Mouse (Mus musculus): ENCODE results near the gene Gm525.
A peak's percentile ranks its signal among the peaks of the same experiment; 100 is the strongest.
"Not testable (repeated sequence)": the region's sequence is repeated elsewhere in the genome, so short reads cannot be mapped to it uniquely, and the experiment has no call there.

Gm525 gene

DNA sequence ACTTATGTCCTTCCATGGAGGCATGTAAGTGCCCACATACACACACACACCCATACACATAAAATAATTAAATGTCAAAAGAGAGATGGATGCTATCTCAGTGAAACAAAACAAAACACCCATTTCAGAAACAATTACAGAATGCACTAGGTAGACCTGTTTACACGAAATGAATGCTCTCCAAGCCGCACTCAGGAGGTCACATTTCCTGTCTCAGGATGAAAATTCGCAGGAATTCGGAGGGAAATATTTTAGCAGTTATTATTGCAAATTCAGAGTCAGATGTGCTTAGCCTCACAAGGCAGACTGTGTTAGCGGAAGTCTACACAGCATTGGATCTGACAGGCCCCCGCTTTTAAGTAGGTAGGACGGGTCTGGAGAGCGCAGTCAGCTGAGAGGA, at the start of gene Gm525:
Gene Gm525, plus strand, starts transcription at position 301 of the 400 bp plus-strand sequence.
- DNase-seq (ENCODE audit: low spot score in 2 of 2) = no peak

DNA sequence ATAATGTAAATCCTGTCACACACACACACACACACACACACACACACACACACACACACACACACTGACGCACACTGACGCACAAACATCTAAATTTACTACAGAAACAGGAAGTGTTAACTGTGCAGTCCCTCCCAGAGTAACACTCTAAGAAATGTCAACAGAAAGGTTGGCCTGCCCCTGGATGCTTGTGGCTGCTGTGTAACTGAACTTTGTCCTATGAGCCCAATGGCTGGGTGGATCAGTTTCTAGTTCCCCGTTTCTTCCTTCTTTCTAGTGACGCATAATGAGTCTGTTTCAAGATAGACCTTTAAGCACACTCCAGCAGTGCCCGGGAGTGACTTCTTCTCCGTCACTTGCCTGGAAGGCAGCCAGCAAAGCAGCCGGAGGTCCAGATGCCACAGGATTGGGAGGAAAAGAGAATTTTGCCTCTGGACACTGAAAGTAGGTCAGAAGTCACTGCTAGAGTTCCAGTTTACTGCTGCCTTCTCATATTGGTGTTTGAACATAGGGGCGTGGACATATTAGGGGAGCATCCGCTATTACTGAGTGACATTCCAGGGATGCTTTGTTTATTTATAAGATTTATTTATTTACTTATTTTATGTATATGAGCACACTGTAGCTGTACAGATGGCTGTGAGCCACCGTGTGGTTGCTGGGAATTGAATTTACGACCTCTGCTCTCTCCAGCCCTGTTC, 49.3 kb upstream of the Gm525 start:
- peak; percentile 61 to 83 for DNase-seq (ENCODE audit: low spot score in 2 of 2)

DNA sequence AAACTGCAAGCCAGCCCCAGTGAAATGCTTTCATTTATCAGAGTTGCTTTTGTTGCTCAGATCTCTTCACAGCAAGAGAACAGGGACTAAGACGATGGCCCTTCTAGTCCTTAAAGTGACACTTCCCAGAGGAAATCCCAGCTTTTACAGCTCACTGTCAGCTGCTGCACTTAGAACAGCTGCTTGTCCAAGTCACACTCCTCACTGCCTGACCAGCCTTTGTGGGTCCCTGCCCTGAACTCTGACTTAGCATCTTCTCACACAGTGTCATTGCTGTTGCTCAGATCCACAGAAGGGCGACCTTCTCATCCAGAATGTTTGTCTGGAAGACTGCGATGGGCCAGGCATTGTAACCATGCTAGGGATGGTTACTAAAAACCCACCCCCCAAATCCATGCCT, 48.0 kb upstream of the Gm525 start:
- DNase-seq (ENCODE audit: low spot score in 2 of 2) = no peak

DNA sequence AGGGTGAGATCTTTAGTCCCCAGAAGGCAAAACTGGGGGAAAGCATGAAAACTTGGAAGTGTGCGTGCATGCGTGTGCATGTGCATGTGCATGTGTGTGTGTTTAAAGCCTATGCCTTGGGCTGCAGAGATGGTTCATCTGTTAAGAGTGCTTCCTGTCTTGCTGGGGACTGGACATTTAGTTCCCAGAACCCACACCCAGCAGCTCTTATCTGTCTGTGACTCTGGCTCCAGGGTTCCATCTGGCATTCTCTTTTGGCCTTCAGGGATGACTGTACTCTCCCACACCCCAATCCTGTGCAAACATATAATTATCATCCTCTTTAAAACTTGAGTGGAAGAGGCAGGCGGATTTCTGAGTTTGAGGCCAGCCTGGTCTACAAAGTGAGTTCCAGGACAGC, 47.5 kb upstream of the Gm525 start:
- DNase-seq (ENCODE audit: low spot score in 2 of 2) = no peak

DNA sequence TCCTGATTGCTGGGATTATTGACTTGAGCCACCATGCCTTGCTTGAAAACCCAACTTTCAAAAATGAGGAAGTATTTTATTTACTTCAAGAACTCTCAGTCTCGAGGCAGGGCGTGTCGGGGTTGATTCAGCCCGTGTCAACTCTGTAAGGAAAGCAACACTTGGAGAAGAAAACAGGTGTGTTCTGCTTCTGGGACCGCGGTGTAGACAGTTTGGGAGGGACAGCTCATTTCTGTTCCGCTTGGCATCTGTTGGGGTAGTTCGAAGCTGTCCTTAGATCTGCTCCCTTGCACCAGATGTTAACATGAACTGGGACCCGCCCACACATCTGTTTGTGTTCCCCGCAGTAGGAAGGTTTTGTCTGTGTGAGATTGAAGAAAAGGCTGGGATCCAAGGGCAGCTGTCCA, 45.7 kb upstream of the Gm525 start:
- DNase-seq (ENCODE audit: low spot score in 2 of 2) = peak in 1 of 2 experiments; percentile 62

DNA sequence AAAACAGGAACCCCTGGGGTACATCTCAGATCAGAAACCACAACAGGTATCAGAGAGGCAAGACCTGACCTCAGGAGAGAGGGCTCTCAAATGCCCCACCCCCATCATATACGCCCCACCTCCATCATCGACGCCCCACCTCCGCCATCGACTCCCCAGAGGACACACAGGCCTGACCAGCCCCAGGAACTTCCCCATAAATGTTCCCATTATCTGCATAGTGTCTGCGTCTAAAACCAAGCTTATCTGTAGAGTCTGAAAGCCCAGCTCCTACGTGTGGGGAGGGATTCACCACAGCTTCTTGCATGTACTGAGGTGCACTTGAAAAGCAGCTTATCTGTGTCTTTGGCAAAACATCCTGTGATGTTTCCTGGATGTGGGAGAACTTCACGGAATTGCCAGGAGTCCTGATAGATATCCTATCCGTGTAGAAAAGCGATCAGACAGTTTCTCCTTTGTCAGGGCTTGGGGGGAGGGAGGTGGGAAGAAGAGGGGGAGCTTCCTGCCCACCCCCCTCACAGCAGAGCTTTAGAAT, 44.7 kb upstream of the Gm525 start:
- no peak for DNase-seq (ENCODE audit: low spot score in 2 of 2)

DNA sequence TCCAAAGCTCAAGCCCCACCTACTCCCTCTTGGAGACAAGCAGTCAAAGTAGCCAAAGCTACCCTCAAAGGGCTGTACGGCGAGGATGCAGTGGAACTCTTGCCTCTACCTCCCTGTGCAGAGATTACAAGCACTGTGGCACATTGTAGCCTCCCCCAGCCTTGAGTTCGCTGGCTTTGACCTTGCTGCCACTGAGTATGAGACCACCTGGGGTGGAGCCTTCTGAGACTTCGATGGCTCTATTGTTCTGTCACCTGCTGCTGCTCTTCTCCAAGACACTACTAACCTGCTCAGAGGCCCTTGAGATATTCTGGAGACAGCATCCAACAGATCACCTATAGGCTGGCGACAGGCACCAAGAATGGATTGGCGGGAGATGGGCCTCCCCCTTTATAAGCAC, 43.1 kb upstream of the Gm525 start:
- no peak for DNase-seq (ENCODE audit: low spot score in 2 of 2)

DNA sequence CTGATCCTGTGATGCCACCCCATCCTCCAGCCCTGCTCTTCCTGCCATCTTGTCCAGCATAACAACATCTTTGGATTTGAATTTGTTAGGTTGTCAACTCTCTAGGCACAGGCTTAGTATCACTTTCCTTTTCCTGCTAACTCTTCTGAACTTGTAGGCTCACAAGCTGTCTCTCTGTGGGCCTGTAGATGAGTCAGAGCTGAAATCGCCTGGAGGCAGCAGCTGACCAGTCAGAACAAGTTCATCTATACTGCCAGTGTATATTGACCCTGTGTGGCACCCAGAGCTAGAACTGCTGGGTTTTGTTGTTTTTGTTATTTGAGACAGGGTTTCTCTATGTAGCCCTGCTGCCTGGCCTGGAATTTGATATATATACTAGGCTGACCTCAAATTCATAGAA, 42.5 kb upstream of the Gm525 start:
- peak in 1 of 2 experiments; percentile 63 for DNase-seq (ENCODE audit: low spot score in 2 of 2)

DNA sequence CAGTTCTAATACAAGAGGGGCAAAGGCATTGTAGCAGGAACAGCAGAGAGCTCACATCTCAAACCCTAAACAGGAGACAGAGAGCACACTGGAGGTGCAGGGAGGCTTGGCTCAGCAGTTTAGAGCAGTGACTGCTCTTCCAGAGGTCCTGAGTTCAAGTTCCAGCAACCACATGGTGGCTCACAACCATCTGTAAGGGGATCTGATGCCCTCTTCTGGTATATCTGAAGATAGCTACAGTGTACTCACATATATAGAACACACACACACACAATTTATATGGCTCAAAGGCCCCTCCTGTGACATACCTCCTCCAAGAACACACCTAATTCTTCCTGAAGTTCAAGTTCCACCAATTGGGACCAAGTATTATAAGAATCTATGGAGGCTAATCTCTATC, 39.0 kb upstream of the Gm525 start:
- DNase-seq (ENCODE audit: low spot score in 2 of 2) = no peak

DNA sequence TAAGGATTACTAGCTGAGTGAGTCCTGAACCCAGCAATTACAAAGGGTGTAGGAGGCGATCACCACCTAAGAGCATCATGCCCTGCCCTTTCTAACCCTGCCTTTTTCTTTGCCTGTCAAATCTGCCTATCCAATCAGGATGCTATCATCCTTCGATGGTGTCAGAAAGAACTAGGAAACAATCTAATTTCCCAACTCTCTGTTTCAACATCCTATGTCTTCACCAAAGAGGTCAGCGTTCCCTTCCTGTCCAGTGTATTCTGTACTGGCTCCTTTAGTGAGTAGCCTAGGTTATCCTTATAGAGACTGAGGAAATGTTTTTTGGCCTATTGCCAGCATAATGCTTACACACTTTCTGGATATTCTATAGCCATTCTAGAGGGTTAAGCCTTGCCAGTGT, 38.1 kb upstream of the Gm525 start:
- DNase-seq (ENCODE audit: low spot score in 2 of 2) = no peak

DNA sequence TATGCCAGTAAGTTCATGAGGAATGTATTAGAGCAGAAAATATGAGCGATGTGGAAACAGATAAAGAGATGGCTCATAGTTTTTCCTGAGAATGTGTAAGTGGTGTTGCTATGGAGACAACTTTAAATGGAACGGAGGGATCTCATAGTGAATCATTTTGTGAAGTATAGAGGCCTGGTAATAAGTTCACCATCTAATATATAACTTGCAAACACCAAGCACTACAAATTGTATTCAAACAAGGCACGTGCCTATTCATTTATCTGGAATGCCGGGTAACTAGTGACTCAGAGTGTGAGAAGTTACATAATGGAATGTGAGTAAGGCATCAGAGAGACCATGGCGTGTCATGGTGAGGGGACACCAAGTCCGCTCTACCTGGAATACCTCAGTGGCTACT, 35.1 kb upstream of the Gm525 start:
- DNase-seq (ENCODE audit: low spot score in 2 of 2) = no peak

DNA sequence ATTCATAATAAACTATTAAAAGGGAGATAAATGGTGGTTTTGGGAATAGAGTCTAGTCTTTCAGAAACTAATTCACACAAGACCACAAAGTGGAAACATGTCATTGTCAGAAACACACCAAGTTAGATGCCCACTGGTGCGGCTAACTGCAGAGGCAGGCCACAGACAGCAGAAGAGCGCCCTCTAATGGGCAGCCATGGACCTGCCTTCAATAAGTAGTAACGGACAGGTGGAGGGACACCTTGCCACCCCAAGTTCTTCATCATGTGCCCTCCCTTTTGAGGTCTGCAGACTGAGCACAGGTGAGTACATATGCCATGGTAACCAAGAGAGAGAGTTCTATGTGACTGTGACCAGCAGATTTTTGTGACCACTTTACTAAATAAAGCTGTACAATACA, 34.3 kb upstream of the Gm525 start:
- DNase-seq (ENCODE audit: low spot score in 2 of 2) = no peak

DNA sequence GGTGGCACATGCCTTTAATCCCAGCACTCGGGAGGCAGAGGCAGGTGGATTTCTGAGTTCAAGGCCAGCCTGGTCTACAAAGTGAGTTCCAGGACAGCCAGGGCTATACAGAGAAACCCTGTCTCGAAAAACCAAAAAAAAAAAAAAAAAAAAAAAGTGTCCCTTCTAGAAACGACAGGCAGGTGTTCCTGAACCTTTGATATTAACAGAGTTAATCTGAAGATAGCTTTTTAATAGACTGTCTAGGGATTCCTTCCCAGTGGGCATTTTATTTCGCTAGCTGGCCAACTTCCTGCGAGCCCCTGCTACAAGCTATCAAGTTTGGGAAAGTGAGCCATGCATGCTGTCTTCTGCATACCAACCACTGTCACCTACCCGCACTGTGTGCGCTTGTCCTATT, 32.6 kb upstream of the Gm525 start:
- not testable (repeated sequence) for DNase-seq (ENCODE audit: low spot score in 2 of 2)

DNA sequence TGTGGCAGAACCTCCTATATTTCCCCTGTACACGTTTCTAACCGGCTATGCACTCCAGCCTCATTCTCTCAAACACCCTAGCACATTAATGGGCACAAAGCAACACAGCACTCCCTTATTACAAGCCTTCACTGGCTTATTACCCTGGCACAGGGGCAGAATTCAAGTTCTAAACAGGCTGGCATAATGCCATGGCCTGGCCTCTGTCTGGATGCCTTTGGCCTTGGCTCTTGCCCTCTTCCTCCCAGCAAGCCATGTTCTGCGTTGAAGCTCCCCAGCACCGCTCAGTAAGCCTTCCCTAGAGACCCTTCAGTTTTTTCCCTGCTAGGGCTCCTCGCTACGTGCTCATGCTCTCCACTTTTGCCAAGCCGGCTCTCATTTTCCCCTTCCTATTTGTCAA, 30.6 kb upstream of the Gm525 start:
- DNase-seq (ENCODE audit: low spot score in 2 of 2) = no peak

DNA sequence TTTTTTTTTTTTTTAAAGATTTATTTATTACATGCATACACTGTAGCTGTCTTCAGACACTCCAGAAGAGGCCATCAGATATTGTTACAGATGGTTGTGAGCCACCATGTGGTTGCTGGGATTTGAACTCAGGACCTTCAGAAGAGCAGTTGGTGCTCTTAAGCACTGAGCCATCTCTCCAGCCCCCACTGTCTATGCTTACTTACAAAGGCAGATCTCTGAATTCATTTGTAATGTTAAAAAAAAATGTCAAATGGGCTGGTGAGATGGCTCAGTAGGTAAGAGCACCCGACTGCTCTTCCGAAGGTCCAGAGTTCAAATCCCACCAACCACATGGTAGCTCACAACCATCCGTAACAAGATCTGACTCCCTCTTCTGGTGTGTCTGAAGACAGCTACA, 28.1 kb upstream of the Gm525 start:
- not testable (repeated sequence) for DNase-seq (ENCODE audit: low spot score in 2 of 2)

DNA sequence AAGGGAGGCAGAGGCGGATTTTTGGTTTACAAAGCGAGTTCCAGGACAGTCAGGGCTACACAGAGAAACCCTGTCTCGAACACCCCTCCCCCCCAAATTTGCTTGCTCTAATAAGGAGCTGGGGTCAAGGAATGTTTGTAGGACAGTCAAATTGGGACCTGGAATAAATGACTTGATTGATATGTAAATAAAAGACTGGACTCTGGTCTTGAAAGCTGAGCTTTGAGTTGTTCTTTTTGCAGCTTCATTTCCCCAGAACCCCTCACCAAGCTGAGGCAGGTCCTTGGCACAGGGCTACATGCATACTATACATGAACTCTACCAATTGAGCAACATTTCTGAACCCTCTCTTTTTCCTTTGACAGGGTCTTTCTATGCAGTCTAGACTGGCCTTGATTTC, 27.6 kb upstream of the Gm525 start:
- no peak for DNase-seq (ENCODE audit: low spot score in 2 of 2)

DNA sequence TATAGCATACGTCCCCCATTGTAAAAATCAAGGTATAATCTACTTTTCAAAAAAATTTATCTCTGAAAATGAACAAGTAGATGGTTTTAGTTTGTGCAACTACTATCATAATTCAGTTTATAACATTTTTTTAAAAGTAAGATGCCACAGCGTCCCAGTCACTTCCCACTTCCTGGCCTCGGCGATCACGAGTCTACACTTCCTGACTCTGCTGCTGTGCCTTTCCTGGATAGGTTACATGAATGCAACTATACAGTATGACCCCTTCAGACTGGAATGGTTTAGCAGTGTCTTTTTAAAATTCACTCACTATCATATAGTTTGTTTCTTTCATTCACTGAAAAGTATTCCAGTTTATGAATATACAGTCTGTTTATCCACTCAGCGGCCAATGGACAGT, 21.9 kb upstream of the Gm525 start:
- DNase-seq (ENCODE audit: low spot score in 2 of 2) = no peak

DNA sequence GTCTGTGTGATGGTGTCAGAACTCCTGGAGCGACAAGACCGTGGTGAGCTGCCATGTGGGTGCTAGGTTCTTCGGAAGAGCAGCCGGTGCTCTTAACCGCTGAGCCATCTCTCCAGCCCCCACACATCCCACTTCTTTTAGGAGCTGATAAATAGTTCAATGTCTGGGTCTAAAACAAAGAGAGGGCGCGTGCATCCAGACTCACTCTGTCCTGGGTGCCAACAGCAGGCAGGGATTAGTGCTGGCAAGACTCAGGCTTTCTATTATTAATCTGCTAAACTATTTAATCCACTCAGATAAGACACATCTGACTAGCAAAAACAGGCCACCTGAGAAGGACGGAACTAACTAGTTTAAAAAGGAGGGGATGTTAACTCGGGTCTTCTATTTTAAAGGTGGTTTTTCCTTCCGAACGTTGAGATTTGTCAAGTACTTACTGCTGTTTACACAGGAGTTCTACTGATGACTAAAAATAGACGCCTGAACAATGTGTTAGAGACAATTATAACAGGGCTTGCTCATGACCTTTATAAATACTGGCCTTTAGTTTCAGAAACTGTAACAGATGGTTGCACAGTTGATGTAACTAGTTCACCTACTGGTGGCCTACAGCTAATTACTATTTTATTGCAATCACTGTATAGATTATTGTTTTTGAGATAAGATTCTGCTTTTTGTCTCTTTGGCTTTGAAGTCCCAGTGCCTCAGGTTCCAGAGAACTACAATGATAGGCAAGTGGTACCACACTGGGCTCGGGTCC, 17.5 kb upstream of the Gm525 start:
- DNase-seq (ENCODE audit: low spot score in 2 of 2) = no peak

DNA sequence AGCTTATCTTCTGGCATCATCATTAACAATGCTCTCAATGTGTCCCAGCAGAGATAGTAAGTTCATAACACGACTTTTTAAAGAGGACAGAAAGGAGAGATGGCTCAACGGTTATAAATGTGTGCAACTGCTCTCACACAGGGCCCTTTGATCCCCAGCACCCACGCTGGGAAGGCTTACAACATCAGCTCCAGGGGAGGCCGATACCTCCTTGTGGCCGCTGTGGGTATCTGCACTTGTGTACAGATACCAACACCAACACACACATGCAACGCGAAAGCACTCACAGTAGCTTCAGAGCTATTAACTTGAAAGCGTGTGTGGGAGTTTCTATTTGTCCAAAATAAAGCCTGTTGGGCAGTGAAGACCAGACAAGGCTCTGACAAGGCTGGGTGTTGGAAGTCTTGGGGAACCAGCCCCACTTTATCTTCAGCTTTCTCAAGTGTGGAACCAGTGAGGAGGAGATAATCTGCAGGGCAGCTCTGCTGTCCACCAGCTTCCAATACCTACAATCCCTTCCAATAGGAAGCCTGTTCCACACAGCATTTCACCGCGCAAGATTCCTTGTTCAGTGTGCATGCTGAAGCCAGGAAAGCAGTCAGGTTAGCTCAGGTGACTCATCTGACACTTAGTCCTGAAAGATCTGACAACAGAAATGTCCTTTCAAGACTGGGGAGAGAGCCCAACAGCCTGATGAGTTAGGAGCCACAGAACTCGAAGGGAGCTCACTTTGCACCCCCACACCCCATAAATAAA, 14.9 kb upstream of the Gm525 start:
- DNase-seq (ENCODE audit: low spot score in 2 of 2) = no peak

DNA sequence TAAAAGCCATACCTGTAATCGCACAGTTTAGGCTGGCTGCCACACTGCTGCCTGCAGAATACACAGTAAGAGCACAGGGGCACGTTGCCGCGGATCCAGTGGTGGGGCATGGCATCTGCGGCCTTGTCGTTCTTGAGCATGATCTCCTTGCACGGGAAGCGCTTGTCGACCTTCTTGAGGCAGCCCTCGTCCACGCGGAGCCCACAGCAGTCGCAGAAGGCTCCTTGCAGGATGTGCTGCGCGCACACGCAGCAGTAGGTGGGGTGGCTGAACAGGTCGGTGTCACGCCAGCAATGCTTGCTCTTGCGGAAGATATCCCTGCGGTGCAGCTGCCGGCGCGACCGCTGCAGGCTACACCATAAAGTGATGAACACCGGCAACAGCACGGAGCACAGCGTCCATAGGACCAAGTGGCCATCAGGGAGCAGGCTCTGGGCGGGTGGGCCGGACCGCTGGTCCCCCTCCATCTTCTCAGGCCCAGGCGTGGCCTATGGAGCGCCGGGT, 13.7 kb upstream of the Gm525 start:
- DNase-seq (ENCODE audit: low spot score in 2 of 2) = peak in 1 of 2 experiments; percentile 16

DNA sequence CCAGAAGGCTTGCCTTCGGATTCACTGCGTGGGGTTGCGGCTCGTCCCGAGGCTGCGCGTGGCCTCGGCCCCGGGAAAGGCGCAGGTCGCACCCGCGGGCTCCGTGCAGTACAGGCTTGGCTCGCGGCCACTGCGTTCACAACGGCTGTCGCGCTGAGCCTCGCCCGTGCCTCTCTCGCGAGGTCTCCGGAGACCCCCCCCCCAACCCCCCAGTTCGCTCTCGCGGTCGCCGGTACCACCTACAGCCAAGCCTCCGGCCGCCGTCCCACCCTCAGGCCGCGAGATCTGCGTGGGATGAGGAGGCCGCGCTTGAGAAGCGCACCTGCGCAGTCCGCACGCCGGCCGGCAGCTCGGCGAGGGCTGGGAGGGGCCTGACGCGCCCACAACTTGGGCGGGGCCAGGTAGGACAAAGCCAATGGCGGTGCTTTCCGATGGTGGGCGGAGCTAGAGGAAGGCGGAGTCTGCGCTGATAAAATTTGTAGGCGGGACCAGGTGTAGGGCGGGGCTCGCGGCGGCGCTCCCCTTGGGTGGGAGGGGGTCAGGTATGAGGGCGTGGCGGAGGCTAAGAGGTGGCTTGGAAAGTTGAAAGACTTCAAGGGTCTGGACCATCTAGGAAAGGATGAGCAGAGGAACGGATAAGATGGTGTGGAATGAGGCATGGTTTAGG, 13.1 kb upstream of the Gm525 start:
- DNase-seq (ENCODE audit: low spot score in 2 of 2) = peak; percentile 79 to 88

DNA sequence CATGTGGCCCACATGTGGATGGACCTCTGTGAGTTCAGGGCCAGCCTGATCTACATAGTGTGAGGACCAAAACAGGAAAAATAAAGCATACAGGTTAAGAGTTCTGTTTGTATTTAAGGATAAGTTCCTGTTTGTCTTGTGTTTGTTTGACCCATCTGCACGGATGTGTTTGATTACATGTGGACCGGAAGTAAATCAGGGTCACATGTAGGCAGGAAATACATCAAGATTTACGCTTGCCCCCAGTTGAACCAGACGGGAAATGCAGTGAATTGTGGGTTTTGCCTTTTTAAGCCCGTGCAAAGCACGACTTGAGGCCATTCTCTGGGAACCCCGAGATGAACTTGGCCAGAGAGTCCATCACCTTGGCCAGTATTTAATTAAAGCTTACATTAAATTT, 12.3 kb upstream of the Gm525 start:
- DNase-seq (ENCODE audit: low spot score in 2 of 2) = no peak
